Mouse (Mus musculus) hindbrain, embryonic 15.5 days (tissue): ENCODE measurements around the gene Pde4d. TPM values are rescaled to one million over a fixed set of nuclear protein-coding genes. Genes with fewer than 3 reads are reported as not detected.
A peak's percentile ranks its signal among the peaks of the same experiment; 100 is the strongest.

Experiments
- ATAC-seq: fragments of 200-750 bp; cut with Nextera tagmentation; 2 replicates; pipeline ENCODE4 v1.8.0; 2017; ENCODE audit warnings: low read depth, moderate number of reproducible peaks, moderate TSS enrichment; ENCODE audit not compliant: low FRiP score
- H3K27ac ChIP-seq: fragments of 300-500 bp; sonication (generic); replicated peaks from 2 replicates; pipeline ENCODE4 v1.5.1; 2015; ENCODE audit warnings: mild to moderate bottlenecking, inconsistent platforms
- H3K27me3 ChIP-seq: fragments of 300-500 bp; sonication (generic); 2 replicates; pipeline ENCODE4 v1.6.1; 2015; ENCODE audit warnings: control low read depth, inconsistent platforms
- H3K36me3 ChIP-seq: fragments of 300-500 bp; sonication (generic); 2 replicates; pipeline ENCODE4 v1.6.1; 2015; ENCODE audit warnings: control low read depth, inconsistent platforms
- H3K4me1 ChIP-seq: fragments of 300-500 bp; sonication (generic); replicated peaks from 2 replicates; pipeline ENCODE4 v1.6.1; 2015; ENCODE audit warnings: control low read depth, inconsistent platforms
- H3K4me2 ChIP-seq: fragments of 300-500 bp; sonication (generic); 2 replicates; pipeline ENCODE4 v1.6.1; 2015; ENCODE audit warnings: moderate library complexity, mild to moderate bottlenecking, inconsistent platforms
- H3K4me3 ChIP-seq: fragments of 300-500 bp; sonication (generic); 2 replicates; pipeline ENCODE4 v1.5.1; 2015; ENCODE audit warnings: mild to moderate bottlenecking, inconsistent platforms
- H3K9ac ChIP-seq: fragments of 300-500 bp; sonication (generic); 2 replicates; pipeline ENCODE4 v1.6.1; 2015; ENCODE audit warnings: inconsistent platforms
- H3K9me3 ChIP-seq: fragments of 300-500 bp; sonication (generic); 2 replicates; pipeline ENCODE4 v1.6.1; 2016; ENCODE audit warnings: control low read depth, inconsistent platforms
- WGBS: fragments of 180-500 bp; shearing (Covaris S2); methylation state at CpG from one replicate; pipeline ENCODE4 v1.1.7; 2015; 5-methylcytosine and 5-hydroxymethylcytosine counted together
- polyA plus RNA-seq: library from polyadenylated mRNA; unstranded; fragments of >200 nt; fragmentation: Nextera tagmentation; extraction: Ambion mirVana; gene quantifications from 2 replicates; pipeline ENCODE4 v1.2.1, GENCODE M21; 2015

The Pde4d gene
- polyA plus RNA-seq, 1 experiment from 2014 or later: 19.4 TPM

DNA sequence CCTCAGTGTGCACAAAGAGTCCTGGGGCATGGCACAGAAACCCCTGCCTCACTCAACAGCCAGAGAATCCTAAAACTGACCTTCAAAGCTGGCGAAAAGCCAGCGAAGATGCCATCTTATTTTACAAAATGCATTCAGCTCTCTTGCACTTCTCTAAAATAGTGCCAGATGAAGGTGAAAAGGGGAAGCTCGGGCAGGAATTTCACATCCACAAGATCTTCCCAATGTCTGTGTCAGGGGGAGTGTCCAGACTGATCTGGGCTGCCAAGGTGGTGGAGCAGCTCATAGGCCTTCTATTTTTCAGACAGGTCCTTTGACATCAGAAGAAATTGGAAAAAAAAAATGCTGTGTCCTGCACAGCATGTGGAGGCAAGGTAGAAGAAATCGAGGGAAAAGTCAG lies 1110.5 kb downstream of the Pde4d start:
- Histone ChIP-seq H3K4me1 (peaks cover 5% of the 10 kb centered on the region; the same call in 1 of the 2 replicates), H3K9ac (no peak overlapping the region), H3K27ac (0 out of 2 replicates have a peak overlapping the region, but pooled peaks have one; percentile 25), H3K27me3 (no peaks in the 10 kb centered on the region), H3K4me3 (no peak overlapping the region), H3K36me3 (no peaks in the 10 kb centered on the region), H3K9me3 (no peaks in the 10 kb centered on the region), H3K4me2 (no peak overlapping the region)
- WGBS: 84% methylated on average over 4 of the region's 4 CpGs
- ATAC-seq: no peak

DNA sequence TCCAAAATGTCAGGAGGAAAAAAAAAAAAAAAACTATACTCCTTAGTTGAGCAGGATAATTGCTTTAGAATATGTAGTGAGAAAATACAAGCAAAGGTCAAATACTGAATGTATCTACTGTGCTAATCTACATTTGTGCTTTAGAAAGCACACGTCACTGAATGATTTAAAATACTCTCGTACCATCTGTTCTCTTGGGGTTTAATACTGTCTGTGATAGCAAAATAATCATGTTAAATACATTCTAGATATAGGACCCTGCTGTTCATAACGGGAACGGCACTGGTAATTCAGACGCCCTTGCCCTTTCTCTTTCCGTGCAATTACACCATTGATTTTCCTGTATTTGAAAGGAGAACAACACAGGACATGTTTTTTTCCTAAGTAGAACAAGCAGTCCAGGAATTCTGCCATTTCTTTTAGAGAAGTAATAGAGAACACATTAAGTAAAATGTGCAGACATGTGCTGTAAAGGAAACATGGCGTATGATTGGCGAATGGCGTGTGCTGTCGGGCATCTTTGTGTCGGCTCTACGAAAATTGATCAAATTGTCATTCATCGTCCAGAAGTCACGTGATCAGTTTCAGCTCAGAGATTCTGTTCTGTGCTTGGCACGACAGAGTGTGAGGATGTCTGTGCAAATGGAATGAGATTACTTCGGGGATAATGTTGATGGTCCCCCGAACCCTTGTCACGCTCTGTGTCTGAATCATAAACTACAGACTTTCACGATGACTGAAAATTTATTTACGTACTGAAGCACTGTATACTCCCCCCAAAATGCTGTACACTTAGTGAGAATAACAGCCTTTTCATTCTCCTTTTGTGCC lies 1119.1 kb downstream of the Pde4d start:
- peak overlapping the region; percentile 6; the same call in 1 of the 2 replicates for H3K4me3 ChIP-seq
- ATAC-seq: 0 out of 2 replicates have a peak, but pooled peaks have one; percentile 45
- peak overlapping the region; percentile 33 for H3K4me2 ChIP-seq
- 65% methylated on average over 20 of the region's 20 CpGs for whole genome bisulfite sequencing
- no peaks in the 10 kb centered on the region for H3K36me3 ChIP-seq
- H3K27me3 ChIP-seq: no peaks in the 10 kb centered on the region
- no peaks in the 10 kb centered on the region for H3K9me3 ChIP-seq
- no peak overlapping the region for H3K9ac ChIP-seq
- no peaks in the 10 kb centered on the region for H3K4me1 ChIP-seq
- peak overlapping the region; percentile 9; the same call in 1 of the 2 replicates for H3K27ac ChIP-seq

DNA sequence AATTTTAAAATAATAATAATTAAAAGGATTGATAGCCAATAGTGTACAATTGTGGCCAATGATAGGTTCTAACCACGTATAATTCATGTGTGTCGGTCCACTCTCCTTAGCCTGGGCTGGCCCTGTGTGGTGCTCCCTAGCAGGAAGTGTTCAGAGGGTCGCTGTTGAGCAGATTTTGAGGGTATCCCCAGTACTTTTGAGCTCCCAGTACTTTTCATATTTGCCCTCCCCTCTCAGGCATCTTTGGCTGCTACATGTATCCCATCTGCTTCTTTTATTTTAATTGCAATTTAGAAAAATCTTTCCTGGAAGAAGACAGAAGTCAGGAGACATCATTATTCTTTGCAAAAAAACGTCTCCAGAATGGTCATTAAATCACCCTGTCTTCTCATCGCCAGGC lies 1119.7 kb downstream of the Pde4d start:
- ATAC-seq: no peak
- H3K4me1 ChIP-seq: no peaks in the 10 kb centered on the region
- H3K9ac ChIP-seq: no peak overlapping the region
- 65% methylated on average over 5 of the region's 5 CpGs for WGBS
- H3K4me3 ChIP-seq: no peak overlapping the region
- no peak overlapping the region for H3K4me2 ChIP-seq
- no peaks in the 10 kb centered on the region for H3K27me3 ChIP-seq
- H3K27ac ChIP-seq: no peak overlapping the region
- H3K9me3 ChIP-seq: no peaks in the 10 kb centered on the region
- no peaks in the 10 kb centered on the region for H3K36me3 ChIP-seq

DNA sequence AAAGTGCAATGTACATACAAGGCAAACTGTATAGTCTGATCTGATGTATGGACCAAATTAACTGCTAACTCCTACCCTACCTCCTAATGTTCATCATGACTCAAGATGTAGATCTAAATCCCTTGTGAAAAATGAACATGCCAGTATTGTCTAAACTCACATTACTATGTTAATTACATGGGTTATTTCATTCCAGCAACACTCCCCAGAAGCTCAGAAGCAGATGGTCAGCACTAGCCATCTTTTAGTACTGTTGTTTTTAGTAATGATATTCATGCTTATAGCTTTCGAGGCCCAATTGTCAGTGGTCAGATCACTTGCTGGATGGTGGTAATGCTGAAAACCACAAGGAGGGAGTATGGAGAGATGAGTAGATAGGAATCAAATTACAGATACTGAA lies 1127.0 kb downstream of the Pde4d start:
- H3K9ac ChIP-seq: no peak overlapping the region
- no peaks in the 10 kb centered on the region for H3K27me3 ChIP-seq
- 20% methylated on average over 1 of the region's 1 CpGs for WGBS
- peaks cover 14% of the 10 kb centered on the region for H3K4me1 ChIP-seq
- no peak overlapping the region for H3K27ac ChIP-seq
- no peaks in the 10 kb centered on the region for H3K9me3 ChIP-seq
- no peaks in the 10 kb centered on the region for H3K36me3 ChIP-seq
- no peak overlapping the region for H3K4me3 ChIP-seq
- ATAC-seq: no peak
- no peak overlapping the region for H3K4me2 ChIP-seq

DNA sequence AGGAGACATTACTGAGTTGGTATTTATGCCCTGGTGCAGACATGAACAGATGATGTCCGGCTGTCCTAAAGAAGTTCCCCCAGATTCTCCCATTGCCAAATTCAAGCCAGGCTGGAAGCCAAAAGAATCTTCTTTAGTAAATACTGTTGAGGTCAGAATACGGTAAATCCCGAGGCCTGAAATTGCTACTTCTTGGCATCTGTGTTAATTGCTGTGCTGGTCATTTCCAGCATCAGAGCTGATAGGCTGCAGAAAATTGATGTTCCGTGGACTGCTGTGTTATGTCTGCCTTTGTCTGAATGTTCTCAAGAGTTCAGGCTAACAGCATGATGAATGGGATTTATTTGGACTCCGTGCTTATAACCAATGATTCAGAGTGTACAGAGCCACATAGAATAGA lies 1127.7 kb downstream of the Pde4d start:
- H3K4me1 ChIP-seq: peaks cover 14% of the 10 kb centered on the region
- H3K9ac ChIP-seq: no peak overlapping the region
- no peak for ATAC-seq
- no peak overlapping the region for H3K4me3 ChIP-seq
- no peaks in the 10 kb centered on the region for H3K27me3 ChIP-seq
- H3K9me3 ChIP-seq: no peaks in the 10 kb centered on the region
- WGBS: 49% methylated on average over 5 of the region's 5 CpGs
- H3K36me3 ChIP-seq: no peaks in the 10 kb centered on the region
- no peak overlapping the region for H3K4me2 ChIP-seq
- H3K27ac ChIP-seq: peak overlapping the region; percentile 3; the same call in 1 of the 2 replicates

DNA sequence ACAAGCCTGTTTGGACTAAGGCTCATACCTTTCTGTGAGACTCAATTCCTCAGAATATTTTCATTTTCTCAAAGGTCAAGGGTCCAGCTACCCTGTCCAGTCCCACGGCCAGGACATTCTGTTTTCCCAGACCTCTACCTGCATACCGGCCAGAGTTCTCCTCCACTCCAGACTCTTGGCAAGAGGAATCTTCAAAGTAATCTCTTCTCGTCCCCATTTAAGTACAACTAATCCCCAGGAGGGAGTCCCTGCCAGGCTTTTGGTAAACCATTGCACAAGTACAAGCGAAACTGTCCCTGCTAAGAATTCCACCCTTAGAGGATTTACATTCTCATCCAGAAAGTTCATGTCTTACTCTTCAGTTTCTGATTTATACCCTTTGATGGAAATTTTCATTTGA lies 1128.2 kb downstream of the Pde4d start:
- no peak overlapping the region for H3K4me3 ChIP-seq

DNA sequence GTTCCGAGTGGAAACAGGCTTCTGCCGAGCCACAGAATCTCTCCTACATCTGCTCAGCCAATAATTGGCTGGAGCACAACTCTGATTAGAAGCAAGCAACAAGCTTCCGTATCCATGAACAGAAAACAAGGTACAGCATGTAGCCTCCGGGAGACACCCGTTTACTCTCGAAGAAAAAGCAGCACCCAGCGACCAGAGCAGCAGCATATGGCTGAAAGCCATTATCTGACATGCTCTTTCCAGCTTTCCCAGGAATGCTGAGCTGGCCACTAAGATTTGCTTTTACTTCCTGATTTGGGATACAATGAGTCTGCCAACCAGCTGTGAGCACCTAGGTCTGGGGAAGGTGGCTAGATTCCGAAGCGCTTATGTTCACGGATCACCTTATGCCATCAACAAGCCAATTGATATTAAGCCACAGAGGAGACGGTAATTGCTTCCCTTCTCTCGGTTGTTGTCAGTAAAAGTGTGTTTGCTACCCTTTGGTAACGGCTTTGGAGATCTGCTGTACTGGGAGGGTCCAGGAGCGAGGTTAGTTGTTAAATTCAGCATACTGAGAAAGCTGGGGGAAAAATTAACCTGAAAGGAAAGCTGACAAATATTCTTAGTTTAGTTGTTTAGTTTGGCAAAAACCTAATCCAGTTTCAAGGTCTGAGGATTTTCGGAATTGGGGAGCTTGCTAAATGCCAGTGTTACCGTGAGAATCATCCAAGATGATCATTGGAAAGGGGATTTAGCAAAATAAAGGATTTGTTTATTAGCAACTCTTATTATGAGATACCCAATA lies 1131.7 kb downstream of the Pde4d start:
- Histone ChIP-seq H3K4me1 (peaks cover 14% of the 10 kb centered on the region), H3K27me3 (no peaks in the 10 kb centered on the region), H3K4me3 (no peak overlapping the region), H3K4me2 (no peak overlapping the region), H3K27ac (no peak overlapping the region), H3K9me3 (no peaks in the 10 kb centered on the region), H3K9ac (no peak overlapping the region), H3K36me3 (no peaks in the 10 kb centered on the region)
- no peak for ATAC-seq
- 73% methylated on average over 16 of the region's 16 CpGs for WGBS

More for the DNA sequence above, 1128.2 kb downstream of the Pde4d start:
- Histone ChIP-seq H3K4me2 (no peak overlapping the region), H3K4me1 (peaks cover 14% of the 10 kb centered on the region), H3K27me3 (no peaks in the 10 kb centered on the region), H3K36me3 (no peaks in the 10 kb centered on the region), H3K27ac (peak overlapping the region; percentile 3; the same call in 1 of the 2 replicates), H3K9me3 (no peaks in the 10 kb centered on the region), H3K9ac (no peak overlapping the region)
- ATAC-seq: no peak
- WGBS: 69% methylated on average over 4 of the region's 4 CpGs

DNA sequence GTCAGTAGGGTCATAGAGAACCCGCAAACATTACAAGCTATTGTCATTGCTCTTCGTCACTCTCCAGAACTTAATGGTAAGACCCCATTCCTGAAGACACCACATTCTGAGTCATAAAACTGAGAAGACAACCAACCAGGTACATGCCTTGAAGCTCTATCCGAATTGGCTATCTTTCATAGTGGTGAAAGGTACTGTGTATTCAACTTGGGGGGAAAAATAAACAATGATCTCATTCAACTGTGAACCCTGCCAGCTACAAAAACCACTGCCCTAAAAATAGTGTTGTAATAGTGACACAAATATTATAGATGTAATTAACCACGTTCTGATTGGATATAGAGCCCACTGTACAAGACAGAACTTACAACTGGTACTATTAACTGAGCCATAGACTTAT lies 1140.3 kb downstream of the Pde4d start:
- Histone ChIP-seq H3K27ac (no peak overlapping the region), H3K9me3 (no peaks in the 10 kb centered on the region), H3K9ac (no peak overlapping the region), H3K4me1 (no peaks in the 10 kb centered on the region), H3K4me2 (no peak overlapping the region), H3K4me3 (no peak overlapping the region), H3K36me3 (no peaks in the 10 kb centered on the region), H3K27me3 (no peaks in the 10 kb centered on the region)
- WGBS: 85% methylated on average over 4 of the region's 4 CpGs
- ATAC-seq: no peak

DNA sequence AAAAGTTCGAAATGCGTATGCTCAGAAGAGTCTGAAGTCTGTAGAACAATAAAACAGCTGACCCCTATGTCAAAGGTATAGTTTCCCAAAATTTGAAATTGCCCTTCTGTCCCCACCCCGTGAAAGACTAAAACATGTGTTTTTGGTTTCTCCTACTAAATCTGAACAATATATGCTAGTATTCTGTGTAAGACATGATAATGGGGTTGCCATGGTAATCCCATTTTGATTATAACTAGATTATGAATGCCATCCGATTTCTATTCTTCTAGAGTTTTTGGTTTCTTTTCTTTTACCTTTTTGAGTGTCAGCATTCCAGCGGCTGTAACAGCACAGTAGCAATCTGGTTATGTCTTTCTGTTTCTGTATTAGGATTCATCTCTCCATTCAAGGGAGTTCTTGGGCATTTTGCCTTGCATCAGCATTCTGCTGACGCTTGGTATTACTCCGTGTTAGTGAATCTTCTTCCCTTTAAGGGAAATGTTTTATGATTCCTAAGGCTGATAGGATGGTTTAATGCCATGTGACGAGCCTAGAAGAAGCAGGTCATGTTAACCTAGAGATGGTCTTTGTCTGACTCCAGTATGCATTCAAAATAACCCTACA lies 1142.5 kb downstream of the Pde4d start:
- 71% methylated on average over 8 of the region's 8 CpGs for WGBS
- Histone ChIP-seq H3K4me3 (no peak overlapping the region), H3K9me3 (no peaks in the 10 kb centered on the region), H3K9ac (no peak overlapping the region), H3K27me3 (no peaks in the 10 kb centered on the region), H3K36me3 (no peaks in the 10 kb centered on the region), H3K27ac (no peak overlapping the region), H3K4me1 (no peaks in the 10 kb centered on the region), H3K4me2 (no peak overlapping the region)
- ATAC-seq: no peak

DNA sequence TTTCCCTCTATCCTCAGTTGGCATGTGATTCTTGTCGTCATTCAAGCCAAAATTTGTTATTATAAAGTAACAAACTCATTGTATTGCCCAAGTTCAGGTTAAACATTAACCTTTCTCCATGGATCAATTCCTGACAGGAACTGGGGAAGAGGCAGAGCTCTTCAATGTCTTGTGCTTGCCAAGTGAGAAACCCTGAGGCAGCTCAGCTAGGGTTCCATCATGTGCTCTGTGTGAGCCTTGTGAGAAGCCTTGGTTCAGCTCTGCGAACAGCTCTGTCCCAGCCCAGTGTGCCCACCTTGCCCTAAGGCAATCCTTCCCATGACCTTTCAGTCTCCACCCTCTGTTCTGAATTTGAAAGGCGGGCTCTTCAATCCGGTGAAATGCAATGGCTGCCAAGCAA lies 1150.0 kb downstream of the Pde4d start:
- 66% methylated on average over 4 of the region's 4 CpGs for WGBS
- H3K9ac ChIP-seq: no peak overlapping the region
- no peak for ATAC-seq
- no peaks in the 10 kb centered on the region for H3K4me1 ChIP-seq
- no peak overlapping the region for H3K4me2 ChIP-seq
- H3K4me3 ChIP-seq: no peak overlapping the region
- H3K36me3 ChIP-seq: no peaks in the 10 kb centered on the region
- H3K27me3 ChIP-seq: no peaks in the 10 kb centered on the region
- H3K27ac ChIP-seq: no peak overlapping the region
- no peaks in the 10 kb centered on the region for H3K9me3 ChIP-seq

DNA sequence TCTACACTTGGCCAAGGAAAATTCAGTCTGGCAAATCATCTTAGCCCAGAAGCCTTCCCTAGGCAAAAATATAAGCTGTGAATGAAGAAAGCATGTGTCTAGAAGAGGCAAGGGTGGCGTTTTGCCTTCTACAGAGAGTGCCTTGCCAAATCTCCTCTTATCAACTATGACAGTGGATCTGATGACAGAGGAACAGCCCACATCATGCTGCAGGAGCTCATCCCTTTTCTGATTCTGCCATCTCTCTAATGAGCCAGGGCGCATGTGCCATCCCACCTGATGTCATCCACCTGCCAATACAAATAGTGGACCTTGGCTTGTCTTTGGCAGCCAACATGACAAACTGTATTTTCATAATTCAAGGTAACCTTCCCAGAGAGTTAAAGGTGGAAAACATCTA lies 1154.3 kb downstream of the Pde4d start:
- H3K27me3 ChIP-seq: no peaks in the 10 kb centered on the region
- no peak overlapping the region for H3K27ac ChIP-seq
- WGBS: 81% methylated on average over 2 of the region's 2 CpGs

DNA sequence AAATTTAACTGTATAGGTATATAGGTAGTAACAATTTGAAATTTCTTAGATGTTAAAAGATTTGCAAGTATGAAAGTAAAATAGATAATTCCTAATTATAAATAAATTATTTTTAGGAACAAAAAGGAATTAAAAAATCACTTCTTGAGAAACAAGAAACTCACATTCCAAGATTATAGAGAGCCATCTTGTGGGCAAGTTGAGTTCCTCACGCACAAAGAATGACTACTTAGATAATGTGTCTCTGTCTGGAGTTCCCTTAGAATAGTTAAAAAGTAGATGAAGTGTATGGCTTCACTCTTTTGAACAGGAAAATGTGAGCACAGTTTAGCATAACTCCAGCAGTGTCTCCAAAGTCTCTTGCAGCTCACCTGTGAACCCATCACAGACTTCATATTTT lies 1155.4 kb downstream of the Pde4d start:
- H3K4me2 ChIP-seq: no peak overlapping the region
- no peak overlapping the region for H3K9ac ChIP-seq
- ATAC-seq: no peak
- no peaks in the 10 kb centered on the region for H3K9me3 ChIP-seq
- 0 out of 2 replicates have a peak, but pooled peaks cover 4% of the 10 kb centered on the region for H3K4me1 ChIP-seq
- H3K36me3 ChIP-seq: no peaks in the 10 kb centered on the region
- H3K4me3 ChIP-seq: no peak overlapping the region
- WGBS: 67% methylated on average over 1 of the region's 1 CpGs
- H3K27ac ChIP-seq: no peak overlapping the region
- no peaks in the 10 kb centered on the region for H3K27me3 ChIP-seq

More for the DNA sequence above, 1154.3 kb downstream of the Pde4d start:
- Histone ChIP-seq H3K36me3 (no peaks in the 10 kb centered on the region), H3K4me2 (no peak overlapping the region), H3K9ac (no peak overlapping the region), H3K4me1 (0 out of 2 replicates have a peak, but pooled peaks cover 3% of the 10 kb centered on the region), H3K9me3 (no peaks in the 10 kb centered on the region), H3K4me3 (no peak overlapping the region)
- no peak for ATAC-seq
